Mouse (Mus musculus) lung, adult 2 months (tissue): ENCODE measurements around the gene Ifi202b.

ENCODE experiments used
- CTCF ChIP-seq: fragments of 200-500 bp; IDR thresholded peaks from 2 replicates; pipeline ENCODE4 v1.5.1; 2011; ENCODE audit warnings: mild to moderate bottlenecking, low read length, control low read depth; ENCODE audit not compliant: insufficient read depth
- POLR2A ChIP-seq: fragments of 200-500 bp; IDR thresholded peaks from 2 replicates; pipeline ENCODE4 v1.6.1; 2011; ENCODE audit warnings: low read depth, mild to moderate bottlenecking, control low read depth, low read length, borderline replicate concordance; ENCODE audit errors: extremely low read depth

- TF ChIP-seq CTCF = no peak
- no peak for TF ChIP-seq POLR2A
Measured at GRCm38 (mm10) chr1:173977622-173978021, 4.9 kb downstream of the Ifi202b start.
